Mouse (Mus musculus) cerebellum, adult 9-11 months (tissue): Measurements from ENCODE around the gene Gpsm2.
"Not testable (repeated sequence)": the region's sequence is repeated elsewhere in the genome, so short reads cannot be mapped to it uniquely, and the experiment has no call there.

Experiments used
- DNase-seq: peaks from one replicate; pipeline ENCODE4 v3.0.0; 2022

Gene Gpsm2

GRCm38 (mm10) chr3:108721076-108721991, 775 bp downstream of the Gpsm2 start:
- DNase-seq = no peak

- no peak for DNase-seq
Measured at GRCm38 (mm10) chr3:108719761-108720160, 2.3 kb downstream of the Gpsm2 start.

GRCm38 (mm10) chr3:108719357-108719756, 2.8 kb downstream of the Gpsm2 start:
- no peak for DNase-seq

- DNase-seq = no peak
Measured at GRCm38 (mm10) chr3:108717896-108718502, 4.1 kb downstream of the Gpsm2 start.

GRCm38 (mm10) chr3:108714837-108715236, 7.3 kb downstream of the Gpsm2 start:
- no peak for DNase-seq

GRCm38 (mm10) chr3:108713065-108713675, 8.9 kb downstream of the Gpsm2 start:
- no peak for DNase-seq

GRCm38 (mm10) chr3:108711296-108711695, 10.8 kb downstream of the Gpsm2 start:
- DNase-seq = no peak

- no peak for DNase-seq
Measured at GRCm38 (mm10) chr3:108702789-108703188, 19.3 kb downstream of the Gpsm2 start.

- DNase-seq = no peak
Measured at GRCm38 (mm10) chr3:108701256-108701655, 20.9 kb downstream of the Gpsm2 start.

- DNase-seq = no peak
Measured at GRCm38 (mm10) chr3:108699786-108700185, 22.3 kb downstream of the Gpsm2 start.

- no peak for DNase-seq
Measured at GRCm38 (mm10) chr3:108698662-108699061, 23.4 kb downstream of the Gpsm2 start.

- DNase-seq = no peak
Measured at GRCm38 (mm10) chr3:108694321-108694720, 27.8 kb downstream of the Gpsm2 start.

GRCm38 (mm10) chr3:108689979-108690378, 32.1 kb downstream of the Gpsm2 start:
- no peak for DNase-seq

GRCm38 (mm10) chr3:108689446-108689845, 32.7 kb downstream of the Gpsm2 start:
- DNase-seq = no peak

GRCm38 (mm10) chr3:108689015-108689441, 33.1 kb downstream of the Gpsm2 start:
- DNase-seq = no peak

GRCm38 (mm10) chr3:108685701-108686100, 36.4 kb downstream of the Gpsm2 start:
- DNase-seq = no peak

GRCm38 (mm10) chr3:108683597-108683996, 38.5 kb downstream of the Gpsm2 start:
- DNase-seq = not testable (repeated sequence)

- no peak for DNase-seq
Measured at GRCm38 (mm10) chr3:108681004-108681403, 41.1 kb downstream of the Gpsm2 start.

GRCm38 (mm10) chr3:108676616-108677015, 45.5 kb downstream of the Gpsm2 start:
- no peak for DNase-seq

- no peak for DNase-seq
Measured at GRCm38 (mm10) chr3:108660941-108661340, 61.2 kb downstream of the Gpsm2 start.

GRCm38 (mm10) chr3:108658612-108659011, 63.5 kb downstream of the Gpsm2 start:
- no peak for DNase-seq

GRCm38 (mm10) chr3:108655486-108655885, 66.6 kb downstream of the Gpsm2 start:
- no peak for DNase-seq

GRCm38 (mm10) chr3:108654566-108654965, 67.5 kb downstream of the Gpsm2 start:
- DNase-seq = no peak
